Mouse (Mus musculus): ENCODE results near the gene Pdrg1. TPM values are rescaled to one million over a fixed set of nuclear protein-coding genes. Genes with fewer than 3 reads are reported as not detected.

The Pdrg1 gene
- total and polyA plus RNA-seq, 2 experiments: 14.4 to 28.3 TPM

DNA sequence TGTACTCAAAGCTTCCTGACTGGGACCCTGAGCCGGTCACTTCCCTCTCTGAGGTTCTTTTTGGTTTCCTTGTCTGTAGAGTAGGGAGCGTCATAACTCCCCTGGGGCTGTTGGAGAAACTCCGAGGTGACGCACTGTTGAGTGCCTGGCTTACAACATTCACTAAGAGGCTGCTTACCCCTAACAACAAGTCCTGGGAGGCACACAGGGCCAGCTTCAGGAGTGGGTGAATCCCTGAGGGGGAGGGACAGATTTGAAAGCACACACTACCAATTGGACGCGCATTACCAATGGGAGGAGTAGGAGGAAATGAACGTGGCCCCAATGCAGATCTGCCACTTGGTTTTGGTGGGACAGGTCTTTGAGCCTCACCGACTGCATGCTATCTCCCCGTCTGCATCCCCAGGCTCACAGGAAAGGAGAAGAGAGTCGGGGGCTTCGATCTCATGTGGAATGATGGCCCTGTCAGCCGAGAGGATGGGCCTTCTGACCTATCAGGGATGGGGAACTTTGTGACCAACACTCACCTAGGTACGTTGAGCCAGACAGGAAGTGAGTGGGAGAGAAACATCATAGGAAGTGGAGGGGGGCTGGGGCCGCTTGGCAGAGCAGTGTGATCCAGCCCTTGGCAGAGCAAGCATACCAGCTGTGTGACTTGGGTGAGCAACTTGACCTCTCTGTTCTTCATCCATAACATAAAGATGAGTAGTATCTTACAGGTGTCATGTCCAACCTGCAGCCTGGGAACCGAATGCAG, 12.6 kb downstream of the Pdrg1 start:
- H3K9ac ChIP-seq (ENCODE audit: low read depth, low read length): no peak overlapping the region
- H3K27me3 ChIP-seq (ENCODE audit: control insufficient read depth, insufficient read depth, low read length): no peaks in the 10 kb centered on the region
- H3K36me3 ChIP-seq (ENCODE audit: control insufficient read depth, insufficient read depth, low read length): no peaks in the 10 kb centered on the region
- WGBS: 72% methylated on average over 15 of the region's 15 CpGs
- H3K4me1 ChIP-seq (ENCODE audit: control insufficient read depth, insufficient read depth, low read length): no peaks in the 10 kb centered on the region
- H3K79me2 ChIP-seq (ENCODE audit: control insufficient read depth, insufficient read depth, low read length): no peaks in the 10 kb centered on the region
- no peak overlapping the region for H3K27ac ChIP-seq (replicated peaks; ENCODE audit: insufficient read depth, low read depth, low read length)
- DNase-seq (ENCODE audit: extremely low read depth, low read depth, low spot score): no peak
- no peak overlapping the region for H3K4me3 ChIP-seq (ENCODE audit: insufficient read depth, low read depth, low read length)
- no peak for TF ChIP-seq CTCF (IDR thresholded peaks at IDR 0.05; ENCODE audit: low read depth, low read length)
- no peak for TF ChIP-seq POLR2A (IDR thresholded peaks at IDR 0.05; ENCODE audit: extremely low read depth, insufficient read depth, low read length)

DNA sequence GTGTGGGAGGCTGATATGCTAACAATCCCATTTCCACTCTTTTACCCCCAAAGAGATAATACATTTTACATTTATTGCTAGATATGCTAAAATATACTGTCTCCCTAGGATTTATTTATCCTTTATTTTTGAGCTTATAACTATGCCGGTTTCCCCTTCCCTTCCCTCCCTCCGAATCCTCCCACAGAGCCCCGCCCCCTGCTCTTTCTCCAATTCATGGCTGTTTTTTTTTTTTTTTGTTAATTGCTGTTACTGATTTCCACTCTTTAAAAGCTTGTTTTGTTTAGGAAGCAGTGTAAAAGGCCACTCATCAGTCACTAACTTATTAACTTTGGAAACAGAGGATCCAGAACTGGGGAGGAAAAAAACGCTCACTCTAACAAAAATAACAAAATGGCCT, 18.2 kb downstream of the Pdrg1 start:
- 65% methylated on average over 4 of the region's 4 CpGs for WGBS
- no peak overlapping the region for H3K4me3 ChIP-seq (ENCODE audit: insufficient read depth, low read depth, low read length)
- no peak overlapping the region for H3K27ac ChIP-seq (replicated peaks; ENCODE audit: insufficient read depth, low read depth, low read length)
- H3K4me1 ChIP-seq (ENCODE audit: control insufficient read depth, insufficient read depth, low read length): no peaks in the 10 kb centered on the region
- no peaks in the 10 kb centered on the region for H3K79me2 ChIP-seq (ENCODE audit: control insufficient read depth, insufficient read depth, low read length)
- H3K27me3 ChIP-seq (ENCODE audit: control insufficient read depth, insufficient read depth, low read length): no peaks in the 10 kb centered on the region
- H3K9ac ChIP-seq (ENCODE audit: low read depth, low read length): no peak overlapping the region
- H3K36me3 ChIP-seq (ENCODE audit: control insufficient read depth, insufficient read depth, low read length): no peaks in the 10 kb centered on the region
- DNase-seq (ENCODE audit: extremely low read depth, low read depth, low spot score): no peak
- TF ChIP-seq CTCF (IDR thresholded peaks at IDR 0.05; ENCODE audit: low read depth, low read length) (no peak), POLR2A (IDR thresholded peaks at IDR 0.05; ENCODE audit: extremely low read depth, insufficient read depth, low read length) (no peak)

DNA sequence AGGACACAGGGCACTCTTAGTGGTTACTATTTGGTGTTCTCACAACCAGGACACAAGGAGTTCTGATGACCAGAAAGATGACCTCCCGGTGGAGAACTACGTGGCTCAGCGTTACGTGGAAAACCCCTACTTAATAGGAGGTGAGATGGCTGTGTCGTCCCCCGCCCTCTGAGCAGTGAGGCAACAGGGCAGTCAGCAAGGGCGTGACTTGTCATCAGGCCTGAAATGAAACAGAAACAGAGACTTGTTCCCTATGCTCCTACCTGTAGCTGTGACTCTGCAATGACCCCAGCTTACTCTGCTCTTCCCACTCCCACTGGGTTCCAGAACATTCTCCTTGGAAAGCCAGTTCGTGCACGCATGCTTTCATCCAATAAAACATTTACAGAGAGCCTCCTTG, 23.7 kb downstream of the Pdrg1 start:
- TF ChIP-seq POLR2A (IDR thresholded peaks at IDR 0.05; ENCODE audit: extremely low read depth, insufficient read depth, low read length): no peak
- no peak for TF ChIP-seq CTCF (IDR thresholded peaks at IDR 0.05; ENCODE audit: low read depth, low read length)
- no peak for DNase-seq (ENCODE audit: extremely low read depth, low read depth, low spot score)
- H3K27me3 ChIP-seq (ENCODE audit: control insufficient read depth, insufficient read depth, low read length): no peaks in the 10 kb centered on the region
- H3K79me2 ChIP-seq (ENCODE audit: control insufficient read depth, insufficient read depth, low read length): no peaks in the 10 kb centered on the region
- H3K36me3 ChIP-seq (ENCODE audit: control insufficient read depth, insufficient read depth, low read length): no peaks in the 10 kb centered on the region
- no peak overlapping the region for H3K4me3 ChIP-seq (ENCODE audit: insufficient read depth, low read depth, low read length)
- no peak overlapping the region for H3K9ac ChIP-seq (ENCODE audit: low read depth, low read length)
- no peak overlapping the region for H3K27ac ChIP-seq (replicated peaks; ENCODE audit: insufficient read depth, low read depth, low read length)
- 83% methylated on average over 9 of the region's 9 CpGs for WGBS
- no peaks in the 10 kb centered on the region for H3K4me1 ChIP-seq (ENCODE audit: control insufficient read depth, insufficient read depth, low read length)

DNA sequence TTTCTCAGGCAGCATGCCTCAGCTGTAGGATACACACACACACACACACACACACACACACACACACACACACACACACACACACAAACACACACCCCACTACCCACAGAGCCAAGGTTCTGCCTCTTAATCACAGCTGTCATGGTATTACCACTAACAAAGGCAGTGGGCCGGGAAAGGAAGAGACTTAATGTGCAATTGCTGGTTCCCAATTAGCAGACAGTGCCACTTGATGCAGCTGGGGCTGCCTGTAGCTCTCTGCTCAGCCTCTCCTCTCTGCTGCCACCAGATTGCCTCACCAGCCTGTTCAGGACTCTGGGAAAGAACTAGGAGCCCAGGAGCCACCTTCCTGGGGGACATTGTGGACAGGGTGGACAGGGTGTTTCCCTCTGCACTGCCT, 29.6 kb downstream of the Pdrg1 start:
- 78% methylated on average over 1 of the region's 1 CpGs for WGBS
- no peak overlapping the region for H3K27ac ChIP-seq (replicated peaks; ENCODE audit: insufficient read depth, low read depth, low read length)
- no peaks in the 10 kb centered on the region for H3K27me3 ChIP-seq (ENCODE audit: control insufficient read depth, insufficient read depth, low read length)

DNA sequence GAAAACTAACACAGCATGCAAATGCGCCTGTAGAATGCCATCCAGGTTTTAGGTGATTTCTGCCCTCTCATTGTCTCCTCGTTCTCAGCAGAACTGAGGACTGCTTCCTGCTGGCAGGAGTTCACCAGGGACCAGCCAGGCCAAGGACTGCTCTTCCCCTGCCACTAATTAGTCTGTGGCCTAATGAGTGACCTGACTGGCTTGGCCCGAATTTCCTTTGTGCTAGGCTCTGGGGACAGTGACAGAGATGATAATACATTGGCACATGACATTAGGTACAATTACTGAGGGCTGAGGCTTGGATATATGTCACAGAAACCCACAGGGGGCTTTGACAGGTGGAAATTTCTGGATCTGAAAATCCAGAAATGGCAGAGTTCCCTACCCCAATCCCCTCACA, 38.2 kb downstream of the Pdrg1 start:
- H3K4me1 ChIP-seq (ENCODE audit: control insufficient read depth, insufficient read depth, low read length): no peaks in the 10 kb centered on the region
- WGBS: 65% methylated on average over 3 of the region's 3 CpGs
- TF ChIP-seq CTCF (IDR thresholded peaks at IDR 0.05; ENCODE audit: low read depth, low read length) (no peak), POLR2A (IDR thresholded peaks at IDR 0.05; ENCODE audit: extremely low read depth, insufficient read depth, low read length) (no peak)
- no peaks in the 10 kb centered on the region for H3K27me3 ChIP-seq (ENCODE audit: control insufficient read depth, insufficient read depth, low read length)
- H3K9ac ChIP-seq (ENCODE audit: low read depth, low read length): no peak overlapping the region
- H3K36me3 ChIP-seq (ENCODE audit: control insufficient read depth, insufficient read depth, low read length): no peaks in the 10 kb centered on the region
- no peaks in the 10 kb centered on the region for H3K79me2 ChIP-seq (ENCODE audit: control insufficient read depth, insufficient read depth, low read length)
- H3K4me3 ChIP-seq (ENCODE audit: insufficient read depth, low read depth, low read length): no peak overlapping the region
- H3K27ac ChIP-seq (replicated peaks; ENCODE audit: insufficient read depth, low read depth, low read length): no peak overlapping the region
- DNase-seq (ENCODE audit: extremely low read depth, low read depth, low spot score): no peak

More for the DNA sequence above, 29.6 kb downstream of the Pdrg1 start:
- Histone ChIP-seq H3K36me3 (ENCODE audit: control insufficient read depth, insufficient read depth, low read length) (no peaks in the 10 kb centered on the region), H3K79me2 (ENCODE audit: control insufficient read depth, insufficient read depth, low read length) (no peaks in the 10 kb centered on the region), H3K9ac (ENCODE audit: low read depth, low read length) (no peak overlapping the region), H3K4me1 (ENCODE audit: control insufficient read depth, insufficient read depth, low read length) (no peaks in the 10 kb centered on the region), H3K4me3 (ENCODE audit: insufficient read depth, low read depth, low read length) (no peak overlapping the region)
- no peak for DNase-seq (ENCODE audit: extremely low read depth, low read depth, low spot score)
- TF ChIP-seq CTCF (IDR thresholded peaks at IDR 0.05; ENCODE audit: low read depth, low read length) (no peak), POLR2A (IDR thresholded peaks at IDR 0.05; ENCODE audit: extremely low read depth, insufficient read depth, low read length) (no peak)

DNA sequence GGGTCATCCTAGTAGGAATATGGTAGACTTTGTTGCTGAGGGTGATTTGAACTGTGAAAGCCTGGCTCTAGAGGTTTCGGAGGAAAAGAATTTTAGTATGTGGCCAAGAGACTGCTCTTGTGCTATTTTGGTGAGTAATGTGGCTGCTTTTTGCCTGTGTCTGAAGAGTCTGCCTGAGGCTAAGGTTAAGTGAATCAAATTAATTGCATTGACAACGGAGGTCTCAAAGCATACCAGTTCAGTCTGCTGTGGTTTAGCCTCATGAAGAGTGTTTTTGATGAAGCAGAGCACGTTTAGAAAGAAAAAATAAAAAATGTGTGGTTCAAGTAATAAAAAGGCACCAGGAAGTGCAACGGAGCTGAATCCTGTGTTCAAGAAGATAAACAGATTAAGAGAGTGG, 49.7 kb downstream of the Pdrg1 start:
- DNase-seq (ENCODE audit: extremely low read depth, low read depth, low spot score): no peak
- 78% methylated on average over 4 of the region's 4 CpGs for WGBS
- TF ChIP-seq POLR2A (IDR thresholded peaks at IDR 0.05; ENCODE audit: extremely low read depth, insufficient read depth, low read length) (no peak), CTCF (IDR thresholded peaks at IDR 0.05; ENCODE audit: low read depth, low read length) (no peak)
- no peaks in the 10 kb centered on the region for H3K36me3 ChIP-seq (ENCODE audit: control insufficient read depth, insufficient read depth, low read length)
- H3K27me3 ChIP-seq (ENCODE audit: control insufficient read depth, insufficient read depth, low read length): no peaks in the 10 kb centered on the region
- no peak overlapping the region for H3K4me3 ChIP-seq (ENCODE audit: insufficient read depth, low read depth, low read length)
- H3K79me2 ChIP-seq (ENCODE audit: control insufficient read depth, insufficient read depth, low read length): no peaks in the 10 kb centered on the region
- H3K4me1 ChIP-seq (ENCODE audit: control insufficient read depth, insufficient read depth, low read length): no peaks in the 10 kb centered on the region
- no peak overlapping the region for H3K9ac ChIP-seq (ENCODE audit: low read depth, low read length)
- no peak overlapping the region for H3K27ac ChIP-seq (replicated peaks; ENCODE audit: insufficient read depth, low read depth, low read length)

Data from liver, adult 2 months (tissue).